7 mouse cellular contexts compared by ENCODE assay signal in genomic region chr9:88438555-88439237, GRCm38 (mm10). TPM values are rescaled to one million over a fixed set of nuclear protein-coding genes. Genes with fewer than 3 reads are reported as not detected.
DNase-seq lines count a peak whose midpoint lies in the region; ATAC-seq and TF ChIP-seq lines count a peak whose summit lies in the region.

Gene Snx14, minus strand, starts transcription at chr9:88438958.

- intact Hi-C loops in left cerebral cortex, postnatal 4 days (cut with DNase I) = no loop called here

- under 1% methylated on average over 62 of the region's 62 CpGs for WGBS in embryonic facial prominence, embryonic 10.5 days
- 1% methylated on average over 59 of the region's 62 CpGs for WGBS in intestine, postnatal 0 days
- under 1% methylated on average over 61 of the region's 62 CpGs for WGBS in midbrain, embryonic 12.5 days
- under 1% methylated on average over 62 of the region's 62 CpGs for WGBS in small intestine, adult 2 months

- peak within 1 kb of the TSS; percentile 66 for H3K9ac ChIP-seq in intestine, postnatal 0 days (ENCODE audit: low read depth, low read length)
- H3K9ac ChIP-seq in midbrain, embryonic 12.5 days (replicated peaks) = peak within 1 kb of the TSS; percentile 83

- H3K4me2 ChIP-seq in intestine, postnatal 0 days (replicated peaks; ENCODE audit: low read depth) = peak within 1 kb of the TSS; percentile 89
- peak within 1 kb of the TSS; percentile 90 for H3K4me2 ChIP-seq in midbrain, embryonic 12.5 days (replicated peaks)

- DNase-seq in adrenal gland, postnatal 10 days = peak; percentile 99
- peak; percentile 96 for DNase-seq in embryonic facial prominence, embryonic 10.5 days (ENCODE audit: low spot score)
- DNase-seq in gonadal fat pad, adult 2 months (ENCODE audit: low read depth) = peak; percentile 66
- DNase-seq in left cerebral cortex, postnatal 4 days = peak; percentile 96

- peaks cover 5% of the 10 kb centered on the region; the same call in 1 of the 2 replicates for H3K36me3 ChIP-seq in embryonic facial prominence, embryonic 10.5 days (replicated peaks)
- no peaks in the 10 kb centered on the region for H3K36me3 ChIP-seq in intestine, postnatal 0 days (ENCODE audit: control insufficient read depth, insufficient read depth)
- no peaks in the 10 kb centered on the region for H3K36me3 ChIP-seq in midbrain, embryonic 12.5 days
- no peaks in the 10 kb centered on the region for H3K36me3 ChIP-seq in small intestine, adult 2 months (ENCODE audit: control insufficient read depth, insufficient read depth, low read length)

- H3K4me1 ChIP-seq in embryonic facial prominence, embryonic 10.5 days = peaks cover 17% of the 10 kb centered on the region
- peaks cover 3% of the 10 kb centered on the region; the same call in 1 of the 2 replicates for H3K4me1 ChIP-seq in intestine, postnatal 0 days (replicated peaks; ENCODE audit: control insufficient read depth, insufficient read depth, low read length)
- H3K4me1 ChIP-seq in midbrain, embryonic 12.5 days = peaks cover 11% of the 10 kb centered on the region
- peaks cover 3% of the 10 kb centered on the region; the same call in 1 of the 2 replicates for H3K4me1 ChIP-seq in small intestine, adult 2 months (ENCODE audit: control insufficient read depth, insufficient read depth, insufficient read length, low read length)

- no peak; the same call in none of the 2 replicates for TF ChIP-seq CTCF in intestine, postnatal 0 days (IDR thresholded peaks at IDR 0.05; ENCODE audit: low read depth)
- TF ChIP-seq CTCF in small intestine, adult 2 months (IDR thresholded peaks at IDR 0.05; ENCODE audit: extremely low read depth, insufficient read length, insufficient replicate concordance, low read depth, low read length) = no peak

- H3K4me3 ChIP-seq in embryonic facial prominence, embryonic 10.5 days = peak within 1 kb of the TSS; percentile 80
- H3K4me3 ChIP-seq in intestine, postnatal 0 days (ENCODE audit: low read depth, low read length) = peak within 1 kb of the TSS; percentile 76
- peak within 1 kb of the TSS; percentile 64 for H3K4me3 ChIP-seq in midbrain, embryonic 12.5 days
- peak within 1 kb of the TSS; percentile 72 for H3K4me3 ChIP-seq in small intestine, adult 2 months (ENCODE audit: low read depth, low read length)

- TF ChIP-seq POLR2A in small intestine, adult 2 months (IDR thresholded peaks at IDR 0.05; ENCODE audit: low read depth, low read length) = peak; percentile 77; the same call in 1 of the 2 replicates

- no peaks in the 10 kb centered on the region for H3K27me3 ChIP-seq in embryonic facial prominence, embryonic 10.5 days (replicated peaks; ENCODE audit: low read depth, poor library complexity, severe bottlenecking)
- H3K27me3 ChIP-seq in intestine, postnatal 0 days (replicated peaks; ENCODE audit: control insufficient read depth, insufficient read depth, low read length) = no peaks in the 10 kb centered on the region
- H3K27me3 ChIP-seq in midbrain, embryonic 12.5 days = no peaks in the 10 kb centered on the region
- H3K27me3 ChIP-seq in small intestine, adult 2 months (ENCODE audit: control insufficient read depth, insufficient read depth, low read length) = no peaks in the 10 kb centered on the region

- peak within 1 kb of the TSS; percentile 85 for H3K27ac ChIP-seq in embryonic facial prominence, embryonic 10.5 days (replicated peaks)
- H3K27ac ChIP-seq in intestine, postnatal 0 days (ENCODE audit: low read depth, low read length) = peak within 1 kb of the TSS; percentile 96
- H3K27ac ChIP-seq in midbrain, embryonic 12.5 days (replicated peaks) = peak within 1 kb of the TSS; percentile 85
- peak within 1 kb of the TSS; percentile 67 for H3K27ac ChIP-seq in small intestine, adult 2 months (ENCODE audit: insufficient read depth, low read depth, low read length)

- ATAC-seq in intestine, postnatal 0 days = peak; percentile 97
- ATAC-seq in midbrain, embryonic 12.5 days (ENCODE audit: low FRiP score, low read depth) = peak; percentile 98

- H3K9me3 ChIP-seq in embryonic facial prominence, embryonic 10.5 days = no peaks in the 10 kb centered on the region
- H3K9me3 ChIP-seq in intestine, postnatal 0 days (ENCODE audit: control insufficient read depth) = no peaks in the 10 kb centered on the region
- no peaks in the 10 kb centered on the region for H3K9me3 ChIP-seq in midbrain, embryonic 12.5 days

RNA-seq across cellular contexts. Expression of gene Snx14, which starts in this region (rescaled TPM):
- 10 to 100 TPM; 41.8 to 54.5 TPM for total RNA-seq in adrenal gland, postnatal 10 days (2021)
- polyA plus RNA-seq in embryonic facial prominence, embryonic 10.5 days (2016; fragmentation: Nextera tagmentation; extraction: Ambion mirVana) = 17.9 and 18.4 TPM in 2 replicates
- 16.7 and 19.5 TPM in 2 replicates for polyA plus RNA-seq in gonadal fat pad, adult 2 months (2012; rRNA removed)
- 17.7 and 18.4 TPM in 2 replicates for polyA plus RNA-seq in intestine, postnatal 0 days (2015; fragmentation: Nextera tagmentation; extraction: Ambion mirVana)
- 10 to 100 TPM; 44.2 to 44.3 TPM for total RNA-seq in left cerebral cortex, postnatal 4 days (2021)
- polyA plus RNA-seq in midbrain, embryonic 12.5 days (2016; fragmentation: Nextera tagmentation; extraction: Ambion mirVana) = 22.2 and 24.1 TPM in 2 replicates
- polyA plus RNA-seq in small intestine, adult 2 months (2012; rRNA removed) = 4.1 and 7.1 TPM in 2 replicates

Comparison
In these comparisons a context has a peak if more than half of its experiments do, and no peak if none do; other contexts are left out.
1. Peak in every context shown above with its lines: DNase-seq, ATAC-seq, H3K4me3 ChIP-seq and H3K27ac ChIP-seq.